Mouse (Mus musculus) forebrain, embryonic 10.5 days (tissue): ENCODE measurements around the gene Bcar3. TPM values are rescaled to one million over a fixed set of nuclear protein-coding genes. Genes with fewer than 3 reads are reported as not detected.

Source experiments
- DNase-seq: peaks from one replicate; pipeline ENCODE4 v3.0.0-alpha.2; 2017; ENCODE audit warnings: low spot score; ENCODE audit errors: extremely low spot score
- H3K27ac ChIP-seq: fragments of 300-500 bp; sonication (generic); 2 replicates; pipeline ENCODE4 v1.5.1; 2016; ENCODE audit warnings: mild to moderate bottlenecking
- H3K27me3 ChIP-seq: fragments of 300-500 bp; sonication (generic); 2 replicates; pipeline ENCODE4 v1.6.1; 2016; ENCODE audit warnings: mild to moderate bottlenecking; ENCODE audit not compliant: poor library complexity, severe bottlenecking
- H3K36me3 ChIP-seq: fragments of 300-500 bp; sonication (generic); replicated peaks from 2 replicates; pipeline ENCODE4 v1.6.1; 2016; ENCODE audit warnings: mild to moderate bottlenecking, moderate library complexity
- H3K4me1 ChIP-seq: fragments of 300-500 bp; sonication (generic); 2 replicates; pipeline ENCODE4 v1.6.1; 2016
- H3K4me3 ChIP-seq: fragments of 300-500 bp; sonication (generic); 2 replicates; pipeline ENCODE4 v1.5.1; 2016; ENCODE audit warnings: mild to moderate bottlenecking, moderate library complexity
- H3K9me3 ChIP-seq: fragments of 300-500 bp; sonication (generic); 2 replicates; pipeline ENCODE4 v1.6.1; 2016; ENCODE audit warnings: mild to moderate bottlenecking, moderate library complexity
- WGBS: fragments of 180-500 bp; shearing (Covaris S2); methylation state at CpG from one replicate; pipeline ENCODE4 v1.1.7; 2016; 5-methylcytosine and 5-hydroxymethylcytosine counted together
- microRNA counts: library from miRNA; unstranded; fragments of <30 nt; microRNA quantifications from one replicate; lab custom pipeline; 2017
- microRNA-seq: library from miRNA; unstranded; fragments of <30 nt; microRNA quantifications from one replicate; pipeline ENCODE4, GENCODE M21; 2017
- polyA plus RNA-seq: library from polyadenylated mRNA; unstranded; fragments of >200 nt; fragmentation: Nextera tagmentation; extraction: Ambion mirVana; gene quantifications from 2 replicates; pipeline ENCODE4 v1.2.1, GENCODE M21; 2016

The Bcar3 gene
- polyA plus RNA-seq, 1 experiment from 2014 or later, result 15.7 TPM

DNA sequence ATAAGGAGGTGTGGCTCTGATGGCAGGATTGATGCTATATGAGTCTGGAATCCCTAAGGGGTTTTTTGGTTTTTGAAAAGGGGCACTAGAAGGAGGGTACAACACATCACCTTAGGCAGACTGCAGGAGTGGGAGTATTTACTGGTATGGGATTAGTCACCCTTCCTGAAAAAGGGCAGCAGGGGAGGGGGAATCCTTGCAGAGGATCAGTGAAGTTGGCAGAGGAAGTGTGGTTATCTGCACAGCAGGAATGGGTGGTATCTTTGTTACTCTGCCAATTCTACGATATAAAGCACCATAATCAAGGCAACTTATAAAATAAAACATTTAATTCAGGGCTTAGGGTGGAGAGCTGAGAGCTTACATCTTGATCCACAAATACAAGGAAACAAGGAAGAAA lies 281.0 kb downstream of the Bcar3 start:
- Histone ChIP-seq H3K4me1 (peaks cover 2% of the 10 kb centered on the region; the same call in 1 of the 2 replicates), H3K27me3 (no peaks in the 10 kb centered on the region), H3K36me3 (peaks cover 20% of the 10 kb centered on the region), H3K27ac (no peak overlapping the region), H3K4me3 (no peak overlapping the region), H3K9me3 (no peaks in the 10 kb centered on the region)
- 91% methylated on average over 1 of the region's 1 CpGs for WGBS
- DNase-seq, result no peak

DNA sequence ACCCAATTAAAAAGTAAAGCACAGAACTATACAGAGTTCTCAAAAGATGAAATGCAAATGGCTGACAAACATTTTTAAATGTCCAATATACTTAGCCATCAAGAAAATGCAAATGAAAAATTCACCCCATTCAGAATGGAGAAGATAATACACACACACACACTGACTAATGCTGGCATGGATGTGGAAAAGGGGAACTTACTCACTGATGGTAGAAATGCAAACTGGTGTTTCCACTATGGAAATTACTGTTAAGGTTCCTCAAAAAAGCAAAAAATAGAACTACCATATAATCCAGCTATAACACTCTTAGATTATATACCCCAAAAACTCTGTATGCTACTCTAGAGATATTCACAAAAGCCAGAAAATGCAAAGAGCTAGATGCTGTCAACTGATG lies 283.4 kb downstream of the Bcar3 start:
- no peak overlapping the region for H3K27ac ChIP-seq

More for the DNA sequence above, 283.4 kb downstream of the Bcar3 start:
- Histone ChIP-seq H3K9me3 (no peaks in the 10 kb centered on the region), H3K4me1 (peaks cover 2% of the 10 kb centered on the region; the same call in 1 of the 2 replicates), H3K36me3 (peaks cover 17% of the 10 kb centered on the region), H3K4me3 (no peak overlapping the region), H3K27me3 (no peaks in the 10 kb centered on the region)
- DNase-seq, result no peak

MicroRNA genes within 50 kb of the gene (microRNA counts, 519-probe panel; counts per million panel counts)
- 341 counts per million, percentile 65 among the panel's probes with 10 or more counts for microRNA mmu-miR-760 (lab: Ali Mortazavi, UCI)

Small RNA genes lying within 50 kb of the gene (microRNA-seq; reads per million reads assigned to microRNA genes)
- gene Mir760, result 329 reads per million, percentile 61 among the genes with 10 or more reads in this experiment
- not detected for gene Mir7657

Other genes with a start within 250 kb of the Bcar3 start
- 1.7 and 2.1 TPM in 2 replicates for gene Abca4, start 249.7 kb upstream of the Bcar3 start, polyA plus RNA-seq
- gene Gclm, start 48.6 kb upstream of the Bcar3 start, polyA plus RNA-seq, result 42.8 and 45.1 TPM in 2 replicates
- gene Dnttip2, start 19.7 kb upstream of the Bcar3 start, polyA plus RNA-seq, result 96.1 and 101 TPM in 2 replicates